Mouse (Mus musculus) liver, embryonic 14.5 days (tissue): ENCODE data around the gene Cks2. TPM values are rescaled to one million over a fixed set of nuclear protein-coding genes. Genes with fewer than 3 reads are reported as not detected.

ENCODE experiments used
- ATAC-seq: fragments of 200-750 bp; cut with Nextera tagmentation; 2 replicates; pipeline ENCODE4 v1.8.0; 2017; ENCODE audit warnings: moderate number of reproducible peaks, mild to moderate bottlenecking, moderate library complexity; ENCODE audit not compliant: insufficient read depth
- DNase-seq, 3 experiments: peaks; one replicate each; pipeline ENCODE4 v3.0.0-alpha.2; 2012 to 2013; ENCODE audit warnings: low read depth in 3 of 3, low spot score in 3 of 3
- H3K27ac ChIP-seq: fragments of 300-500 bp; sonication (generic); 2 replicates; pipeline ENCODE4 v1.5.1; 2014; ENCODE audit warnings: moderate library complexity, mild to moderate bottlenecking, control low read depth, inconsistent platforms
- H3K27me3 ChIP-seq: fragments of 300-500 bp; sonication (generic); 2 replicates; pipeline ENCODE4 v1.6.1; 2014; ENCODE audit warnings: mild to moderate bottlenecking, low read length, moderate library complexity; ENCODE audit not compliant: control insufficient read depth, insufficient read depth
- H3K36me3 ChIP-seq: fragments of 300-500 bp; sonication (generic); replicated peaks from 2 replicates; pipeline ENCODE4 v1.6.1; 2014; ENCODE audit warnings: low read depth; ENCODE audit not compliant: control insufficient read depth, insufficient read depth
- H3K4me1 ChIP-seq, 2 experiments: fragments of 200-500 bp in 1 of 2; fragments of 300-500 bp in 1 of 2; sonication (generic) in 1 of 2; replicated peaks; 2 replicates each; pipeline ENCODE4 v1.6.1; 2012 to 2014; ENCODE audit warnings: antibody characterized with exemption in 1 of 2, inconsistent platforms in 1 of 2, low read length in 1 of 2; ENCODE audit not compliant: control insufficient read depth in 2 of 2, insufficient read depth in 2 of 2
- H3K4me2 ChIP-seq: fragments of 300-500 bp; sonication (generic); 2 replicates; pipeline ENCODE4 v1.6.1; 2014; ENCODE audit warnings: low read depth, mild to moderate bottlenecking, control low read depth, moderate library complexity
- H3K4me3 ChIP-seq, 2 experiments: fragments of 200-500 bp in 1 of 2; fragments of 300-500 bp in 1 of 2; sonication (generic) in 1 of 2; 2 replicates each; pipeline ENCODE4 v1.5.1; 2012 to 2014; ENCODE audit warnings: low read depth in 2 of 2, low read length in 2 of 2, mild to moderate bottlenecking in 2 of 2, control low read depth in 1 of 2, inconsistent platforms in 1 of 2, moderate library complexity in 1 of 2; ENCODE audit not compliant: insufficient read depth in 1 of 2
- H3K9ac ChIP-seq: fragments of 300-500 bp; sonication (generic); replicated peaks from 2 replicates; pipeline ENCODE4 v1.6.1; 2014; ENCODE audit warnings: mild to moderate bottlenecking, control low read depth, moderate library complexity
- H3K9me3 ChIP-seq: fragments of 300-500 bp; sonication (generic); 2 replicates; pipeline ENCODE4 v1.6.1; 2016; ENCODE audit warnings: low read length, mixed read lengths; ENCODE audit not compliant: control insufficient read depth
- CTCF ChIP-seq: IDR thresholded peaks from 2 replicates; pipeline ENCODE4 v1.5.1; 2016; ENCODE audit warnings: antibody characterized with exemption, low read depth, control low read depth
- EP300 ChIP-seq: IDR thresholded peaks from 2 replicates; pipeline ENCODE4 v1.6.1; 2016; ENCODE audit warnings: antibody characterized with exemption, low read depth
- WGBS: fragments of 180-500 bp; shearing (Covaris S2); extraction: QIAGEN DNeasy Blood & Tissue Kit; methylation state at CpG from one replicate; pipeline ENCODE4 v1.1.7; 2014; ENCODE audit not compliant: insufficient replicate concordance; 5-methylcytosine and 5-hydroxymethylcytosine counted together
- polyA plus RNA-seq, 2 experiments: library from polyadenylated mRNA; depleted of rRNA in 1 of 2; stranded (reverse) in 1 of 2; unstranded in 1 of 2; fragments of >200 nt; fragmentation: Nextera tagmentation in 1 of 2; extraction: Ambion mirVana in 1 of 2; gene quantifications; 2 replicates each; pipeline versions ENCODE4 v1.2.1 to v1.2.3; 2012 to 2014

Cks2 gene
- polyA plus RNA-seq, 2 experiments: 241 to 487 TPM

DNA sequence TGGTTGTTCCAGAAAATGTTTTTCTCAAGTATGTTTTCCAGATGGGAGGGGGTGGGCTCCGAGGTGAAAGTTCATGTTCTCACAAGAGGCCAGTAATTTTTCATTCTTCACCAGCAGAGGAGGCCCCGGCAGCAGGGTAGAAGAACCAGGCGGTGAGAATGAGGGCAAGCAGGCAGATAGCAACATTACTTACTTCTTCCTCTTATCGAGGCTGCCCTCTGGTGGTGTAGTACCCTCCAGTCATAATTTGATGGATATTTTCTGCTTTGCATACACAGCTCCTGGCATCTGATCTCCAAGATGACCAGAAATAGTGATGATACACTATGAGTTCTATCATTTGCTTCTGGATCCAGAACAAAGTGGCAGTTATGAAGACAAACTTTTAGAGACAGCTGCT lies 6.1 kb upstream of the Cks2 start:
- peak in 1 of 3 experiments; percentile 37 for DNase-seq
- H3K36me3 ChIP-seq: no peaks in the 10 kb centered on the region
- no peak overlapping the region for H3K4me3 ChIP-seq
- WGBS: 62% methylated on average over 4 of the region's 4 CpGs
- no peaks in the 10 kb centered on the region for H3K27me3 ChIP-seq
- H3K9me3 ChIP-seq: no peaks in the 10 kb centered on the region
- H3K4me1 ChIP-seq: peaks cover 2% of the 10 kb centered on the region in 2 experiments
- no peak overlapping the region for H3K9ac ChIP-seq
- ATAC-seq: no peak
- TF ChIP-seq EP300 (no peak), CTCF (peak; percentile 49)
- H3K4me2 ChIP-seq: no peak overlapping the region
- H3K27ac ChIP-seq: no peak overlapping the region

DNA sequence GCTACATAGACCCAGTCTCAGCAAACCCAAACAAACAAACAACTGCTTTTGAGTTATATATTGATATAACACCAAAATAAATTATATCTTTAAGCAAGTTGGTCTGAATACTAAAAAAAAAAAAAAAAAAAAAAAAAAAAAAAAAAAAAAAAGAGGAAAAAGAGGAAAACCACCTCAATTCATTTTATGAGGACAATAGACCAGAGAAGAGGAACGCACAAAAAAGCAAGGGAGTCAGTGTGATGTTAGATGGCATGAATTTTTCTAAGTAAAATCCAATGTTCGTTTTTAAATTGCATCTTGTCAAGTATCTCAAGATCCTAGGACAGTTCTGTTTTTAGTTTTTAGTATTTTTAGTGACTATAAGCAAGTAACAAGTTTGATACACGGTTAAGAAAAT lies 3.6 kb upstream of the Cks2 start:
- no peaks in the 10 kb centered on the region for H3K9me3 ChIP-seq
- H3K9ac ChIP-seq: no peak overlapping the region
- H3K27ac ChIP-seq: no peak overlapping the region
- no peaks in the 10 kb centered on the region for H3K36me3 ChIP-seq
- no peak for DNase-seq
- H3K4me1 ChIP-seq: peaks cover 4% of the 10 kb centered on the region in 2 experiments
- 79% methylated on average over 3 of the region's 3 CpGs for WGBS
- no peak overlapping the region for H3K4me3 ChIP-seq
- no peak for ATAC-seq
- H3K27me3 ChIP-seq: no peaks in the 10 kb centered on the region
- H3K4me2 ChIP-seq: no peak overlapping the region
- no peak for TF ChIP-seq EP300
- no peak for TF ChIP-seq CTCF

DNA sequence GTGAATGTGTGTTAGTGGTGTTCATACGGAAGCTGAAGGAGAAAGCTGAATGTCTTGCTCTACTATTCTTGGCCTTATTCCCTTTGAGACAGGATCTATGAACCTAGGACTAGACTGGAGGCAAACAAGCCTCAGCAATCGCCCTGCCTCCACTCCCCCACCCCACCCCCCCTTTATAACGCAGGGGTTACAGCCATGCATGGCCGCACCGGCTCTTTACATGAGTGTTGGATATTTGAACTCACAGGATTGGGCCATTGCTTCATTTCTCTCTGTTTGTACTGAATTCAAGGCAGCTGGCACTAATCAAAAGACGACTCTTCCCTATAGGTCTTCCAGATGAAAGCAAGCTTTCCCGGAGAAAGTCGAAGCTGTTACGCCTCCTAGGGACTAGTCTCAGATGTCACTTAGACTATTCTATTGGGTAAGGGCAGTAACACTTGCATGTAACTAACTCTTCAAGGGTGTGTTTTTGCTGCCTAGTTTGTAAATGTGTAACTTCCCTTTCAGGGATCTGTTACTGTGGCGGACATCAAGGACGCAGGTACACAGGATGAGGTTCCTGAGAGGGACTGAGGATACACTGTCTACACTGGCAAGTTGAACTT lies 2.8 kb upstream of the Cks2 start:
- H3K27me3 ChIP-seq: no peaks in the 10 kb centered on the region
- no peaks in the 10 kb centered on the region; the same call in 1 of the 2 replicates for H3K36me3 ChIP-seq
- DNase-seq (no peak), ATAC-seq (no peak)
- H3K9me3 ChIP-seq: no peaks in the 10 kb centered on the region
- TF ChIP-seq CTCF: no peak
- no peak for TF ChIP-seq EP300
- peaks cover 4% of the 10 kb centered on the region in 2 experiments for H3K4me1 ChIP-seq
- WGBS: 54% methylated on average over 11 of the region's 11 CpGs
- H3K27ac ChIP-seq: peak overlapping the region; percentile 27; the same call in 1 of the 2 replicates
- peak overlapping the region; percentile 35 for H3K4me2 ChIP-seq
- H3K4me3 ChIP-seq: no peak overlapping the region
- H3K9ac ChIP-seq: no peak overlapping the region

DNA sequence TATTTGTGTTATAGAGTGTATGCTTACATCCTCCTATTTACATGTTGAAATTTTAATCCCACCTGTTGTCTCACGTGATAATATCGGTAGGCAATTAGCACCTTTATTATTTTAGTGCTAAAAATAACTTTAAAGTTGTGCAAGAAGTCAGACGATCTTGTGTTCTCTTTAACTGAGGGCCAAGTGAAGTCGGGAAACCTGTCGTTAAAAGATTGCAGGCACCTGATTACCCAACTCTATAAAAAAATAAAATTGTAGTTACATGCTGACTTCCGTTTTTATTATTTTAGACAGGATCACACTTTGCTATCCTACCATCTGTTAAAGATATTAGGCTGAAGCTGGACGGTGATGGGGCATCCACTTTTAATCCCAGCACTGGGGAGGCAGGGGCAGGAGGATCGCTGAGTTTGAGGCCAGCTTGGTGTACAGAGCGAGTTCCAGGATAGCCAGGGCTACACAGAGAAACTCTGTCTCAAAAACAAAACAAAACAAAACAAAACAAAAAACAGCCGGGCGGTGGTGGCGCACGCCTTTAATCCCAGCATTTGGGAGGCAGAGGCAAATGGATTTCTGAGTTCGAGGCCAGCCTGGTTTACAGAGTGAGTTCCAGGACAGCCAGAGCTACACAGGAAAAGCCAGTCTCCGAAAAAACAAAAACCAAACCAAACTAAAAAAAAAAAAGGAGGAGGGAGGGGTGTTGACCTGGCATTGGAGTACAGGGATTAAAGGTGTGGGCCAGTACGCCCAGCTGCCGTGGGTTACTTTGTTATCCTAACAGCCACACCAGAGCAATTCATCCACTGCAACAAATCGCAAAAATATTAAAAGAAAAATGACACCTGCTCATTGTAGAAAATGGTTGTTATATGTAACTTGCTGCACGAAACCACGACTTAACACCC lies 856 bp upstream of the Cks2 start:
- DNase-seq: no peak
- H3K36me3 ChIP-seq: peaks cover 7% of the 10 kb centered on the region
- no peaks in the 10 kb centered on the region for H3K9me3 ChIP-seq
- 29% methylated on average over 20 of the region's 20 CpGs for WGBS
- H3K4me1 ChIP-seq: peaks cover 14 to 17% of the 10 kb centered on the region in 2 experiments
- ATAC-seq: no peak; the same call in 1 of the 2 replicates
- TF ChIP-seq CTCF (no peak), EP300 (no peak)
- no peaks in the 10 kb centered on the region for H3K27me3 ChIP-seq
- H3K4me2 ChIP-seq: peak overlapping the region; percentile 72
- peak overlapping the region; percentile 61 for H3K27ac ChIP-seq
- peak overlapping the region; percentile 70 to 99 for H3K4me3 ChIP-seq
- peak overlapping the region; percentile 85 for H3K9ac ChIP-seq

DNA sequence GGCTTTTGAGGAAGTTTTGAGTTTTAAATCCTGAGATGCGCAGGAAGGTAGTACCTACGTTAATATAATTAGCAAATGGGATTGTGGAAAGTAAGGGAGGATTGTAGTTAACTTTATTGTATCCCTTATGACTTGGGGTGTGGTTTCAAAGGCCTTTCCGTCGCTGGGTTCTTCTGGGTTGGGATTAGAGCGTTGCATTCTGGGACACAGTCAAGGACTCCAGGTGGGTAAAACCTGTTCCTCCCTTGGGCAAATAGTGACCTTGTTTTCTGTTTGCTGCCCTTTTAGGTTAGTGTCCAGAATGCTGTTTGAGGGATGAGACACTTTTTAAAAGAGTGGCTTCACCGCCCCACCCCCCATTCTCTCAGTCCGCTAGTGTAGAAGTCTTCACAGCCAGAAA lies 840 bp downstream of the Cks2 start:
- peaks cover 19% of the 10 kb centered on the region for H3K36me3 ChIP-seq
- TF ChIP-seq EP300: no peak
- TF ChIP-seq CTCF: no peak
- no peaks in the 10 kb centered on the region for H3K27me3 ChIP-seq
- H3K9me3 ChIP-seq: no peaks in the 10 kb centered on the region
- peak overlapping the region; percentile 87 to 99 for H3K4me3 ChIP-seq
- under 1% methylated on average over 7 of the region's 7 CpGs for WGBS
- peak overlapping the region; percentile 97 for H3K4me2 ChIP-seq
- ATAC-seq: no peak
- H3K27ac ChIP-seq: peak overlapping the region; percentile 94
- peak; percentile 60 to 69 (median 67) for DNase-seq
- H3K9ac ChIP-seq: peak overlapping the region; percentile 100
- H3K4me1 ChIP-seq: peaks cover 15 to 17% of the 10 kb centered on the region in 2 experiments
